Mouse (Mus musculus) forebrain, embryonic 14.5 days (tissue): ENCODE measurements around the gene AC124108.1. TPM values are rescaled to one million over a fixed set of nuclear protein-coding genes. Genes with fewer than 3 reads are reported as not detected.

Source experiments
- ATAC-seq: fragments of 200-750 bp; cut with Nextera tagmentation; 2 replicates; pipeline ENCODE4 v1.8.0; 2017; ENCODE audit warnings: mild to moderate bottlenecking, moderate library complexity
- DNase-seq: peaks from one replicate; pipeline ENCODE4 v3.0.0-alpha.2; 2015; ENCODE audit warnings: low spot score
- H3K27ac ChIP-seq: fragments of 300-500 bp; sonication (generic); 2 replicates; pipeline ENCODE4 v1.5.1; 2014; ENCODE audit warnings: low read depth, mild to moderate bottlenecking, control low read depth, low read length, moderate library complexity
- H3K27me3 ChIP-seq: fragments of 300-500 bp; sonication (generic); replicated peaks from 2 replicates; pipeline ENCODE4 v1.6.1; 2014; ENCODE audit warnings: low read length, control low read depth, mixed read lengths; ENCODE audit not compliant: control insufficient read depth, insufficient read depth
- H3K36me3 ChIP-seq: fragments of 300-500 bp; sonication (generic); 2 replicates; pipeline ENCODE4 v1.6.1; 2014; ENCODE audit warnings: low read length, control low read depth; ENCODE audit not compliant: control insufficient read depth, insufficient read depth
- H3K4me1 ChIP-seq: fragments of 300-500 bp; sonication (generic); 2 replicates; pipeline ENCODE4 v1.6.1; 2014; ENCODE audit warnings: antibody characterized with exemption, low read length, control low read depth; ENCODE audit not compliant: control insufficient read depth, insufficient read depth
- H3K4me2 ChIP-seq: fragments of 300-500 bp; sonication (generic); 2 replicates; pipeline ENCODE4 v1.6.1; 2014; ENCODE audit warnings: mild to moderate bottlenecking, control low read depth, low read length
- H3K4me3 ChIP-seq: fragments of 300-500 bp; sonication (generic); 2 replicates; pipeline ENCODE4 v1.5.1; 2014; ENCODE audit warnings: low read depth, low read length, control low read depth
- H3K9ac ChIP-seq: fragments of 300-500 bp; sonication (generic); 2 replicates; pipeline ENCODE4 v1.6.1; 2014; ENCODE audit warnings: mild to moderate bottlenecking, low read length, control low read depth, moderate library complexity
- H3K9me3 ChIP-seq: fragments of 300-500 bp; sonication (generic); replicated peaks from 2 replicates; pipeline ENCODE4 v1.6.1; 2016; ENCODE audit warnings: low read length, control low read depth, mixed read lengths; ENCODE audit not compliant: control insufficient read depth
- WGBS: fragments of 180-500 bp; shearing (Covaris S2); extraction: QIAGEN DNeasy Blood & Tissue Kit; methylation state at CpG from one replicate; pipeline ENCODE4 v1.1.7; 2014; 5-methylcytosine and 5-hydroxymethylcytosine counted together
- microRNA counts: library from miRNA; unstranded; fragments of <30 nt; microRNA quantifications from one replicate; lab custom pipeline; 2016
- microRNA-seq: library from miRNA; unstranded; fragments of <30 nt; microRNA quantifications from one replicate; pipeline ENCODE4, GENCODE M21; 2016
- polyA plus RNA-seq: library from polyadenylated mRNA; unstranded; fragments of >200 nt; fragmentation: Nextera tagmentation; extraction: Ambion mirVana; gene quantifications from 2 replicates; pipeline ENCODE4 v1.2.1, GENCODE M21; 2014

The AC124108.1 gene
- polyA plus RNA-seq, 1 experiment from 2014 or later: 2.2 TPM

DNA sequence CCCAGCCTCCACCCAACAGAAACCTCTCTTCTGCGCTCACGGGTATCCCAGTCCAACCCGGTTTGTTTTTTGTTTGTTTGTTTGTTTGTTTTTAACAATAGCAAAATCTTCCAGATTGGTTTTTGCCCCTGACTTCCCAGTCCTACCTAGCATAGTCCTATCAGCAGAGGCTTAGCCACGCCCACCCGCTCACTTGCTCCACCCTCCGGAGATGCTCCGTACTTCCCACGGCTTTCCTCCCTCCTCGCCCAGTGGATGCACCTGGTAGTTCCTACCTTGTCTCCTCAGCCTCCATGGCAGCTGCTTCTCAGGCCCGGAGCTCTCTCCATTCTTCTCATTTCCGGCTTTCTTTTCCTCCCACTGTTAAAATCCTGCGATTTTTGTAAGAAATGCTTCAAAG, 42.3 kb downstream of the AC124108.1 start:
- Histone ChIP-seq H3K27me3 (no peaks in the 10 kb centered on the region), H3K4me2 (no peak overlapping the region), H3K36me3 (no peaks in the 10 kb centered on the region), H3K4me1 (no peaks in the 10 kb centered on the region), H3K27ac (no peak overlapping the region), H3K4me3 (no peak overlapping the region), H3K9ac (no peak overlapping the region), H3K9me3 (no peaks in the 10 kb centered on the region)
- ATAC-seq (peak; percentile 72; the same call in 1 of the 2 replicates), DNase-seq (peak; percentile 57)
- 17% methylated on average over 12 of the region's 12 CpGs for WGBS

DNA sequence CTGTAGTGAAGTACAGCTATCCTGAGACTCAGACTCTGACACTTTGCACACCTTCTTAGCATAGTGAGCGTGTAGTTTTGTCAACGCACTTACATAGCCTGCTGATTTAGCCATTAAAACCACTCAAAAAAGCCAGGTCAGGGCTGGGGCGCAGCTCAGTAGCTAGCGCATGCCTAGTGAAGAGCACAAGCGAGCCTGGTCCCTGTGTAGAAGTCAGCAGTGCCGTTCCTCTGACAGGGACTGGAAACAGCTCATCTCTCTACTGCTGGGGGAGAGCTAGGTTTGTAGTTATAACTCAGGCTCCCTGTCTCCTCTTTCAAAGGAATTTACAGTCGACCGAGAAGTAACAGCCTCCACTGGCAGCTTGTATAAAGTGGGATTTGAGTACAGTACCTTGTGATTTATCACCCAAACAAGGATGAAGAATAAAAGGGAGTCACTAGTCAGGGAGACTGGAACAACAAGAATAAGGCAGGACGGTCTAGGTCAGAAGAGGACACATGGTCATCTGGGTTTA, 43.6 kb downstream of the AC124108.1 start:
- Histone ChIP-seq H3K4me2 (no peak overlapping the region), H3K4me1 (no peaks in the 10 kb centered on the region), H3K4me3 (no peak overlapping the region), H3K9ac (no peak overlapping the region), H3K27me3 (no peaks in the 10 kb centered on the region), H3K36me3 (no peaks in the 10 kb centered on the region), H3K27ac (no peak overlapping the region), H3K9me3 (no peaks in the 10 kb centered on the region)
- ATAC-seq (no peak), DNase-seq (no peak)
- WGBS: 78% methylated on average over 9 of the region's 9 CpGs

DNA sequence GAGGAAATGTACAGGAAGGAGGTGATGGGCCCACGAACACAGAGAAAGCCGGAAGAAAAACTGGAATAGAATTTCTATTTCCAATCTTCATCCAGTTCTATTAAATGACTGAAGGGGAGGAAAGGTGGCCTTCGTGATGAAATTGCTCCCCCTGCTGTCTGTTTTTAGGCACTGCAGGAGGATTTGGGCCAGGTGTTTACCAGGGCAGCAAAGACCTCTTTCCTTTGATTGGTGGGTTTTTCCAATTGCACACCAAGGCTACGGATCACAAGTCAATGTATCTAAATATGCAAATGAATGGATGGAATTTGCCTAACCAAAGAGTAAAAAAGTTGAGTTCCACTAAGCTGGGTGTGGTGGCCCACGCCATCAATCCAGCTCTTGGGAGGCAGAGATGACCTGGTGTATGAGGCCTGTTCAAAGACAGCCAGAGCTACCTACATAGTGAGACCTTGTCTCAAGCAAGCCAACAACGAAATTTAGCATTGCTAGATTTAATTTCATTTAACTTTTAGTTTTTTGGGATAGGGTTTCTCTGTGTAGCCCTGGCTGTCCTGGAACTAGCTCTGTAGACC, 46.4 kb downstream of the AC124108.1 start:
- no peak overlapping the region for H3K9ac ChIP-seq
- DNase-seq: peak; percentile 79
- no peak overlapping the region for H3K4me2 ChIP-seq
- no peaks in the 10 kb centered on the region for H3K36me3 ChIP-seq
- WGBS: 21% methylated on average over 6 of the region's 6 CpGs
- no peaks in the 10 kb centered on the region for H3K9me3 ChIP-seq
- H3K27me3 ChIP-seq: no peaks in the 10 kb centered on the region
- H3K4me3 ChIP-seq: no peak overlapping the region
- peak; percentile 50; the same call in 1 of the 2 replicates for ATAC-seq
- no peaks in the 10 kb centered on the region for H3K4me1 ChIP-seq
- no peak overlapping the region for H3K27ac ChIP-seq

DNA sequence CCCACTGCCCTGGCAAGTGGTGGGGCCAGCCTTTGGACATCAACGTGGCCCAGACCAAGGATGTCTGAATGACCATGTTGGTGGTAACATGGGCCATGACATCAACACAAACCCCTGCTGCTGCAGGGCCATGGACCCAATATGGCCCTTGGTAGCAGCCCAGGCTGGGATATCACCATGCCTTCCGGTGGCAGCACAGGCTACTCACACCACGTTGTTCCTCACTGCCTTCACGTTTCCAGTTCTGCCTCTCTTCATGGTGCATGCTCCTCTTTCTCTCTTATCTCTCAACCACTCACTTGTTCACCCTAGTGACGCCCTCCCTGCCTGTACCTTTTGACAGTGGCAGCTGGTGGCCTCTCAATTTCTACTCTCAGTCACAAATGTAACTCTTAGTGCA, 53.8 kb downstream of the AC124108.1 start:
- H3K27me3 ChIP-seq: no peaks in the 10 kb centered on the region
- H3K4me1 ChIP-seq: no peaks in the 10 kb centered on the region
- ATAC-seq: no peak
- no peak for DNase-seq
- no peak overlapping the region for H3K27ac ChIP-seq
- H3K9me3 ChIP-seq: no peaks in the 10 kb centered on the region
- no peak overlapping the region for H3K4me2 ChIP-seq
- H3K9ac ChIP-seq: no peak overlapping the region
- no peaks in the 10 kb centered on the region for H3K36me3 ChIP-seq
- no peak overlapping the region for H3K4me3 ChIP-seq
- 72% methylated on average over 5 of the region's 5 CpGs for WGBS

DNA sequence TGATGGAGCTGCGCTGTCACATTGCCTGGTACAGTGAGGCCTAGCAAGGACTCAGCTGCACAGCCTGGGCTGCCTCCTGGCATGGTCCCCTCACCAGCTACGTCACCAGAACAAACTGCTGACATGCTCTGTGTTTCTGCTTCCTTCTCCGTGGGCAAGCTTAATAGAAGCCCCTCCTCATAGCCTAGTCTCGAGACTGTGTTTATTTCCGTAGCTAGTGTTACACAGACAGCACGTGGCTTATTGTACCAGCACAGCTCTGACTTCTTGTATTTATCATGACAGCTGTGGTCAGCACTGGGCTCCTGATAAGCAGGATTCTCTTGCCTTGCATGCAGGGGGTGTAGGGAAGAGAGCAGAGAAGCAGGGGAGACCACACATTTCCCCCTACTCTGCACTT, 54.9 kb downstream of the AC124108.1 start:
- 75% methylated on average over 6 of the region's 6 CpGs for WGBS
- Histone ChIP-seq H3K4me1 (no peaks in the 10 kb centered on the region), H3K27ac (no peak overlapping the region), H3K9ac (no peak overlapping the region), H3K4me2 (no peak overlapping the region), H3K27me3 (no peaks in the 10 kb centered on the region), H3K9me3 (no peaks in the 10 kb centered on the region), H3K4me3 (no peak overlapping the region), H3K36me3 (no peaks in the 10 kb centered on the region)
- ATAC-seq (no peak), DNase-seq (no peak)

DNA sequence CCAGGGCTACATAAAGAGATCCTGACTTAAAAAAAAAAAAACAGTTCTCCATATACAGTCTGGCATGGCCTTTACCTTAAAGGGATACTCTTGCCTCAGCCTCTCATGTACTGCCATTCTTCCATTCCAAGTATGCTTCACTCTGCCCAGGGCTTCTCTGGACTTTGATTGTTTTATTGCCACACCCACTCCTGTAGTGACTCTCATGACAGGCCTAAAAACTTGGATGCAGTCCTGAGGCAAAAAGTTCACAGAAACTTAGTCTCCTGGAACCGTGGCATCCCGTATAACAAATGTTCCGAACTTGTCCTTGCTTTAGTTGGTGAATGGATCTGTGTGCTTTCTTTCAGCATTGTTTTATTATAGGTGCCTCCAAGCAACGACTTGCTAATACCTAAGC, 55.4 kb downstream of the AC124108.1 start:
- no peak overlapping the region for H3K27ac ChIP-seq
- WGBS: 85% methylated on average over 4 of the region's 4 CpGs
- no peak for ATAC-seq
- no peaks in the 10 kb centered on the region for H3K4me1 ChIP-seq
- no peak overlapping the region for H3K9ac ChIP-seq
- no peaks in the 10 kb centered on the region for H3K36me3 ChIP-seq
- no peaks in the 10 kb centered on the region for H3K27me3 ChIP-seq
- no peaks in the 10 kb centered on the region for H3K9me3 ChIP-seq
- H3K4me2 ChIP-seq: no peak overlapping the region
- no peak overlapping the region for H3K4me3 ChIP-seq
- DNase-seq: no peak

DNA sequence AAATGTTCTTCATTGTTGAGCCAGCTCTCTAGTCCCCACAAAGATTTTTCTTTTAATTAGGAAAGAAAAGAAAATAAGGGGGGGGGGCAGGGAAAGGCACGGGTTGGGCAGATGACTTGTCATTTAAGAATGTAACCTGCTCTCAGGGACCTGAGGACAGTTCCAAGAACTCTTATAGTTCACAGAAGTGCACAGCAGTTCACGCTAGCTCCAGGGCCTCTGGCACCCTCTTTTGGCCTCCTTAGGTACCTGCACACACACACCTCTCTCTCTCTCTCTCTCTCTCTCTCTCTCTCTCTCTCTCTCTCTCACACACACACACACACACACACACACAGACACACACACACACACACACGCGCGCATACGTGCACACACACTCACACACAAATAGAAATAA, 63.2 kb downstream of the AC124108.1 start:
- Histone ChIP-seq H3K27ac (no peak overlapping the region), H3K36me3 (0 out of 2 replicates have a peak, but pooled peaks cover 6% of the 10 kb centered on the region), H3K27me3 (no peaks in the 10 kb centered on the region), H3K4me2 (no peak overlapping the region), H3K9ac (no peak overlapping the region), H3K4me1 (no peaks in the 10 kb centered on the region), H3K9me3 (no peaks in the 10 kb centered on the region), H3K4me3 (no peak overlapping the region)
- WGBS: 82% methylated on average over 6 of the region's 6 CpGs
- no peak for DNase-seq
- ATAC-seq: no peak

MicroRNAs encoded within 50 kb of the gene (microRNA counts, 519-probe panel; counts per million panel counts)
- 4,701 counts per million, percentile 67 among the panel's probes with 10 or more counts for microRNA mmu-miR-135b (lab: Ali Mortazavi, UCI)

Small RNA genes lying within 50 kb of the gene (microRNA-seq; reads per million reads assigned to microRNA genes)
- gene Mir135b: 6,351 reads per million, percentile 94 among the genes with 10 or more reads in this experiment

Other genes starting within 250 kb of the AC124108.1 start
- 1.5 and 1.8 TPM in 2 replicates for gene Slc45a3, start 228.5 kb upstream of the AC124108.1 start, polyA plus RNA-seq
- 14.8 and 17.0 TPM in 2 replicates for gene Elk4, start 183.8 kb upstream of the AC124108.1 start, polyA plus RNA-seq
- gene Mfsd4a, start 123.4 kb upstream of the AC124108.1 start, polyA plus RNA-seq: 3.7 and 5.0 TPM in 2 replicates
- gene Cdk18, start 51.8 kb upstream of the AC124108.1 start, polyA plus RNA-seq: 0.31 and 0.69 TPM in 2 replicates
- 15.5 and 18.7 TPM in 2 replicates for gene Lemd1, start within 50 bp of the AC124108.1 start, polyA plus RNA-seq
- not detected in 2 replicates for gene Gm10188, start 38.3 kb downstream of the AC124108.1 start, polyA plus RNA-seq
- gene Klhdc8a, start 107.2 kb downstream of the AC124108.1 start, polyA plus RNA-seq: 3.4 TPM in 2 replicates
- 18.8 and 20.1 TPM in 2 replicates for gene Nuak2, start 124.7 kb downstream of the AC124108.1 start, polyA plus RNA-seq
- gene Tmcc2, start 199.8 kb downstream of the AC124108.1 start, polyA plus RNA-seq: 18.2 and 23.1 TPM in 2 replicates
- gene Dstyk, start 226.1 kb downstream of the AC124108.1 start, polyA plus RNA-seq: 7.7 and 8.9 TPM in 2 replicates